Mouse (Mus musculus): ENCODE data around the gene Gcsh.

Gene Gcsh

GRCm38 (mm10) chr8:116993095-116993867 is at the start of gene Gcsh:
Gcsh (minus strand) TSS chr8:116993537.
- H3K9me3 ChIP-seq (ENCODE audit: low read length): no peaks in the 10 kb centered on the region; the same call in 1 of the 2 replicates
- peaks cover 39% of the 10 kb centered on the region for H3K36me3 ChIP-seq (ENCODE audit: insufficient read depth, low read length)
- H3K27me3 ChIP-seq (ENCODE audit: insufficient read depth, low read length): 0 out of 2 replicates have a peak, but pooled peaks cover 5% of the 10 kb centered on the region
- TF ChIP-seq POU5F1 (IDR thresholded peaks at IDR 0.05; ENCODE audit: borderline replicate concordance, low read length): no peak
- no peak for TF ChIP-seq CTCF (conservative IDR thresholded peaks at IDR 0.05; ENCODE audit: low read length)
- no peak for TF ChIP-seq NANOG (IDR thresholded peaks at IDR 0.05; ENCODE audit: borderline replicate concordance, low read length)
- H3K4me3 ChIP-seq (replicated peaks; ENCODE audit: low read length): peak within 1 kb of the TSS; percentile 96
- H3K4me1 ChIP-seq (replicated peaks; ENCODE audit: low read depth, low read length): peaks cover 48% of the 10 kb centered on the region

GRCm38 (mm10) chr8:117039843-117040242 is 46.5 kb upstream of the Gcsh start:
- TF ChIP-seq CTCF (conservative IDR thresholded peaks at IDR 0.05; ENCODE audit: low read length) (no peak), POU5F1 (IDR thresholded peaks at IDR 0.05; ENCODE audit: borderline replicate concordance, low read length) (no peak), NANOG (IDR thresholded peaks at IDR 0.05; ENCODE audit: borderline replicate concordance, low read length) (no peak)
- Histone ChIP-seq H3K4me3 (replicated peaks; ENCODE audit: low read length) (no peak overlapping the region), H3K36me3 (ENCODE audit: insufficient read depth, low read length) (no peaks in the 10 kb centered on the region), H3K27me3 (ENCODE audit: insufficient read depth, low read length) (peaks cover 34% of the 10 kb centered on the region), H3K9me3 (ENCODE audit: low read length) (no peaks in the 10 kb centered on the region), H3K4me1 (replicated peaks; ENCODE audit: low read depth, low read length) (peaks cover 7% of the 10 kb centered on the region)

- Histone ChIP-seq H3K4me3 (replicated peaks; ENCODE audit: low read length) (no peak overlapping the region), H3K36me3 (ENCODE audit: insufficient read depth, low read length) (no peaks in the 10 kb centered on the region), H3K27me3 (ENCODE audit: insufficient read depth, low read length) (peaks cover 17% of the 10 kb centered on the region), H3K4me1 (replicated peaks; ENCODE audit: low read depth, low read length) (peaks cover 7% of the 10 kb centered on the region), H3K9me3 (ENCODE audit: low read length) (no peaks in the 10 kb centered on the region)
- no peak for TF ChIP-seq CTCF (conservative IDR thresholded peaks at IDR 0.05; ENCODE audit: low read length)
- no peak for TF ChIP-seq POU5F1 (IDR thresholded peaks at IDR 0.05; ENCODE audit: borderline replicate concordance, low read length)
- TF ChIP-seq NANOG (IDR thresholded peaks at IDR 0.05; ENCODE audit: borderline replicate concordance, low read length): no peak
These were observed 44.1 kb upstream of the Gcsh start for GRCm38 (mm10) chr8:117037374-117037935.

- H3K36me3 ChIP-seq (ENCODE audit: insufficient read depth, low read length): no peaks in the 10 kb centered on the region
- H3K9me3 ChIP-seq (ENCODE audit: low read length): no peaks in the 10 kb centered on the region
- TF ChIP-seq POU5F1 (IDR thresholded peaks at IDR 0.05; ENCODE audit: borderline replicate concordance, low read length) (no peak), NANOG (IDR thresholded peaks at IDR 0.05; ENCODE audit: borderline replicate concordance, low read length) (no peak)
- no peak overlapping the region for H3K4me3 ChIP-seq (replicated peaks; ENCODE audit: low read length)
- peaks cover 25% of the 10 kb centered on the region for H3K4me1 ChIP-seq (replicated peaks; ENCODE audit: low read depth, low read length)
- peaks cover 13% of the 10 kb centered on the region for H3K27me3 ChIP-seq (ENCODE audit: insufficient read depth, low read length)
These were observed 40.1 kb upstream of the Gcsh start for GRCm38 (mm10) chr8:117033393-117033792.

GRCm38 (mm10) chr8:117032609-117033008 is 39.3 kb upstream of the Gcsh start:
- Histone ChIP-seq H3K27me3 (ENCODE audit: insufficient read depth, low read length) (peaks cover 20% of the 10 kb centered on the region), H3K4me3 (replicated peaks; ENCODE audit: low read length) (no peak overlapping the region), H3K9me3 (ENCODE audit: low read length) (no peaks in the 10 kb centered on the region), H3K36me3 (ENCODE audit: insufficient read depth, low read length) (no peaks in the 10 kb centered on the region), H3K4me1 (replicated peaks; ENCODE audit: low read depth, low read length) (peaks cover 30% of the 10 kb centered on the region)
- TF ChIP-seq POU5F1 (IDR thresholded peaks at IDR 0.05; ENCODE audit: borderline replicate concordance, low read length) (no peak), CTCF (conservative IDR thresholded peaks at IDR 0.05; ENCODE audit: low read length) (no peak), NANOG (IDR thresholded peaks at IDR 0.05; ENCODE audit: borderline replicate concordance, low read length) (no peak)

- Histone ChIP-seq H3K36me3 (ENCODE audit: insufficient read depth, low read length) (no peaks in the 10 kb centered on the region), H3K4me1 (replicated peaks; ENCODE audit: low read depth, low read length) (peaks cover 30% of the 10 kb centered on the region), H3K9me3 (ENCODE audit: low read length) (peaks cover under 1% of the 10 kb centered on the region; the same call in 1 of the 2 replicates), H3K4me3 (replicated peaks; ENCODE audit: low read length) (no peak overlapping the region), H3K27me3 (ENCODE audit: insufficient read depth, low read length) (peaks cover 21% of the 10 kb centered on the region)
- TF ChIP-seq POU5F1 (IDR thresholded peaks at IDR 0.05; ENCODE audit: borderline replicate concordance, low read length): no peak
- no peak for TF ChIP-seq CTCF (conservative IDR thresholded peaks at IDR 0.05; ENCODE audit: low read length)
- no peak for TF ChIP-seq NANOG (IDR thresholded peaks at IDR 0.05; ENCODE audit: borderline replicate concordance, low read length)
These were observed 38.1 kb upstream of the Gcsh start for GRCm38 (mm10) chr8:117031476-117031875.

- Histone ChIP-seq H3K9me3 (ENCODE audit: low read length) (peaks cover 5% of the 10 kb centered on the region; the same call in 1 of the 2 replicates), H3K27me3 (ENCODE audit: insufficient read depth, low read length) (peaks cover 23% of the 10 kb centered on the region), H3K36me3 (ENCODE audit: insufficient read depth, low read length) (no peaks in the 10 kb centered on the region), H3K4me3 (replicated peaks; ENCODE audit: low read length) (no peak overlapping the region; the same call in 1 of the 2 replicates), H3K4me1 (replicated peaks; ENCODE audit: low read depth, low read length) (peaks cover 30% of the 10 kb centered on the region)
- TF ChIP-seq NANOG (IDR thresholded peaks at IDR 0.05; ENCODE audit: borderline replicate concordance, low read length): no peak
These were observed 35.3 kb upstream of the Gcsh start for GRCm38 (mm10) chr8:117028686-117029085.

GRCm38 (mm10) chr8:117027601-117028000 is 34.3 kb upstream of the Gcsh start:
- Histone ChIP-seq H3K27me3 (ENCODE audit: insufficient read depth, low read length) (peaks cover 26% of the 10 kb centered on the region), H3K4me1 (replicated peaks; ENCODE audit: low read depth, low read length) (peaks cover 30% of the 10 kb centered on the region), H3K9me3 (ENCODE audit: low read length) (peaks cover 5% of the 10 kb centered on the region; the same call in 1 of the 2 replicates), H3K4me3 (replicated peaks; ENCODE audit: low read length) (no peak overlapping the region), H3K36me3 (ENCODE audit: insufficient read depth, low read length) (no peaks in the 10 kb centered on the region)
- no peak for TF ChIP-seq NANOG (IDR thresholded peaks at IDR 0.05; ENCODE audit: borderline replicate concordance, low read length)
- TF ChIP-seq POU5F1 (IDR thresholded peaks at IDR 0.05; ENCODE audit: borderline replicate concordance, low read length): no peak
- TF ChIP-seq CTCF (conservative IDR thresholded peaks at IDR 0.05; ENCODE audit: low read length): no peak

Measured in E14TG2a.4 (cell line).